Comparison of ENCODE assay signal across 10 mouse cellular contexts in the genomic region with DNA sequence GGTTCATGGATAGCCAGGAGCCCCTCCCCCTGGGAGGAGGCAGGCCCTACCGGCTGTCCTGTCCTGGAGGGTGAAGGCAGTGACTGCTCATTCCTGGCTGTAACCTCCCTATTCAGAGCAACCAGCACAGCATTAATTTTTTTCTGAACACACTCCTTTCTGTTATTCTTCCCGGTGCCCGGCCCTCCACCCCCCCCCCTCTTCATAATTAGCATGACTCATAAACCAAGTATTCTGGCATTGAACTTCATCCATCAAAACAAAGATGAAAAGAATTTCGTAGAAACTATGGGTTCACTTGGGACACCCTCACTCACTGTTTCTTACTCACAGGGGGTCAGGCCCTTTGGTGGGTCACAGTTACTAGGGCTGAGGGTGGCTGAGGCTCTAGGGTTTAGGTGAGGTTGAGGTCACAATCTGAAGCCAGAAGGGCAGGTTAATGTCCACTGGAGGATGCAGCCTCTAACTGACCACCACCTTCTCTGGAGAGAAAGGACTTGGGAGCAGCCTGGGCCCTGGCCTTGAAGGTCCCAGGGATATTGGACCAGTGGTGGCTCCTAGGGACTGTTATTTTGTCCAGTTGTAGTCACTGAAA. TPM values are rescaled to one million over a fixed set of nuclear protein-coding genes. Genes with fewer than 3 reads are reported as not detected.
DNase-seq lines count a peak whose midpoint lies in the region; ATAC-seq and TF ChIP-seq lines count a peak whose summit lies in the region.
"Had no signal": no experiment of that assay in that cellular context is flagged by ENCODE, and none has a peak within 500 bp of the region (broad histone marks: within the 10 kb centered on the region; RNA-seq: fewer than 3 reads in every experiment).

No protein-coding gene starts in this region.

- DNase-seq in heart, adult 11 months: peak; percentile 94
- DNase-seq in heart, postnatal 25 days (ENCODE audit: low spot score): no peak
- DNase-seq in kidney, postnatal 0 days (ENCODE audit: low spot score): no peak
- DNase-seq in kidney, postnatal 25 days: no peak
- peak; percentile 98 for DNase-seq in Muller cell, postnatal 12 days (ENCODE audit: inconsistent ontology term)
- DNase-seq in limb, embryonic 10.5 days (ENCODE audit: low spot score): no peak
- DNase-seq in forebrain, embryonic 14.5 days (ENCODE audit: low spot score): no peak
- no peak for DNase-seq in cerebellum, postnatal 4 days (ENCODE audit: low spot score in 2 of 2)
- DNase-seq: layer of hippocampus, postnatal 36 days had no signal

- H3K4me2 ChIP-seq in kidney, postnatal 0 days (ENCODE audit: low read length): peak overlapping the region; percentile 39; the same call in 1 of the 2 replicates
- no peak overlapping the region for H3K4me2 ChIP-seq in forebrain, embryonic 14.5 days (ENCODE audit: low read length)

- H3K27ac ChIP-seq in kidney, postnatal 0 days: peak overlapping the region; percentile 64
- H3K27ac ChIP-seq in limb, embryonic 10.5 days: 0 out of 2 replicates have a peak overlapping the region, but pooled peaks have one; percentile 19
- H3K27ac ChIP-seq in forebrain, embryonic 14.5 days (ENCODE audit: low read depth, low read length): no peak overlapping the region

- ATAC-seq in kidney, postnatal 0 days (replicated peaks; ENCODE audit: low FRiP score, low read depth): no peak
- ATAC-seq in forebrain, embryonic 14.5 days: no peak
- ATAC-seq: midbrain, embryonic 16.5 days had no signal

- TF ChIP-seq CTCF in kidney, postnatal 0 days (IDR thresholded peaks at IDR 0.05; ENCODE audit: low read depth): no peak

- H3K36me3 ChIP-seq in kidney, postnatal 0 days (ENCODE audit: insufficient read depth, low read length): no peaks in the 10 kb centered on the region
- H3K36me3 ChIP-seq in limb, embryonic 10.5 days: no peaks in the 10 kb centered on the region
- H3K36me3 ChIP-seq in forebrain, embryonic 14.5 days (ENCODE audit: control insufficient read depth, insufficient read depth, low read length): no peaks in the 10 kb centered on the region

- intact Hi-C loops in heart, postnatal 25 days (cut with DNase I): no loop called here

- no peaks in the 10 kb centered on the region for H3K9me3 ChIP-seq in kidney, postnatal 0 days (replicated peaks; ENCODE audit: low read length)
- no peaks in the 10 kb centered on the region for H3K9me3 ChIP-seq in limb, embryonic 10.5 days (replicated peaks)
- no peaks in the 10 kb centered on the region for H3K9me3 ChIP-seq in forebrain, embryonic 14.5 days (replicated peaks; ENCODE audit: control insufficient read depth, low read length)

- peaks cover 18% of the 10 kb centered on the region; the same call in 1 of the 2 replicates for H3K4me1 ChIP-seq in kidney, postnatal 0 days (replicated peaks; ENCODE audit: insufficient read depth, low read length)
- H3K4me1 ChIP-seq in limb, embryonic 10.5 days: peaks cover 75% of the 10 kb centered on the region
- peaks cover 20% of the 10 kb centered on the region for H3K4me1 ChIP-seq in forebrain, embryonic 14.5 days (ENCODE audit: control insufficient read depth, insufficient read depth, low read length)

- no peak overlapping the region for H3K4me3 ChIP-seq in kidney, postnatal 0 days (replicated peaks; ENCODE audit: low read depth, low read length)
- no peak overlapping the region for H3K4me3 ChIP-seq in limb, embryonic 10.5 days
- no peak overlapping the region for H3K4me3 ChIP-seq in forebrain, embryonic 14.5 days (ENCODE audit: low read depth, low read length)

- H3K27me3 ChIP-seq in kidney, postnatal 0 days (ENCODE audit: insufficient read depth, low read length): no peaks in the 10 kb centered on the region
- H3K27me3 ChIP-seq in limb, embryonic 10.5 days (ENCODE audit: low read depth, poor library complexity, severe bottlenecking): 0 out of 2 replicates have a peak, but pooled peaks cover 7% of the 10 kb centered on the region
- peaks cover 4% of the 10 kb centered on the region; the same call in 1 of the 2 replicates for H3K27me3 ChIP-seq in forebrain, embryonic 14.5 days (replicated peaks; ENCODE audit: control insufficient read depth, insufficient read depth, low read length)

- 30% methylated on average over 4 of the region's 4 CpGs for WGBS in kidney, postnatal 0 days
- WGBS in limb, embryonic 10.5 days: 64% methylated on average over 4 of the region's 4 CpGs
- 23% methylated on average over 4 of the region's 4 CpGs for WGBS in forebrain, embryonic 14.5 days

- H3K9ac ChIP-seq in kidney, postnatal 0 days (ENCODE audit: low read depth, low read length): peak overlapping the region; percentile 19; the same call in 1 of the 2 replicates
- no peak overlapping the region for H3K9ac ChIP-seq in forebrain, embryonic 14.5 days (ENCODE audit: low read length)

RNA-seq across cellular contexts. Expression of gene C1qtnf1, which starts 2.4 kb away (rescaled TPM):
- total RNA-seq in heart, postnatal 25 days (2021): 10 to 100 TPM; 17.7 to 31.0 TPM
- polyA plus RNA-seq in kidney, postnatal 0 days (2015; fragmentation: Nextera tagmentation; extraction: Ambion mirVana): 13.0 and 15.0 TPM in 2 replicates
- 1.9 and 3.1 TPM in 2 replicates for polyA plus RNA-seq in limb, embryonic 10.5 days (2016; fragmentation: Nextera tagmentation; extraction: Ambion mirVana)
- 2.3 and 3.0 TPM in 2 replicates for polyA plus RNA-seq in forebrain, embryonic 14.5 days (2014; fragmentation: Nextera tagmentation; extraction: Ambion mirVana)

RNA-seq across cellular contexts. Expression of gene Cant1, which starts 11.5 kb away (rescaled TPM):
- 10 to 100 TPM; 16.0 to 17.2 TPM for total RNA-seq in heart, postnatal 25 days (2021)
- 25.7 and 25.8 TPM in 2 replicates for polyA plus RNA-seq in kidney, postnatal 0 days (2015; fragmentation: Nextera tagmentation; extraction: Ambion mirVana)
- polyA plus RNA-seq in limb, embryonic 10.5 days (2016; fragmentation: Nextera tagmentation; extraction: Ambion mirVana): 24.1 and 25.9 TPM in 2 replicates
- polyA plus RNA-seq in forebrain, embryonic 14.5 days (2014; fragmentation: Nextera tagmentation; extraction: Ambion mirVana): 21.4 and 22.8 TPM in 2 replicates

RNA-seq across cellular contexts. Expression of gene Lgals3bp, which starts 28.5 kb away (rescaled TPM):
- total RNA-seq in heart, postnatal 25 days (2021): 10 to 100 TPM; 19.2 to 24.0 TPM
- 68.8 and 80.3 TPM in 2 replicates for polyA plus RNA-seq in kidney, postnatal 0 days (2015; fragmentation: Nextera tagmentation; extraction: Ambion mirVana)
- 2.7 and 3.4 TPM in 2 replicates for polyA plus RNA-seq in limb, embryonic 10.5 days (2016; fragmentation: Nextera tagmentation; extraction: Ambion mirVana)
- 3.0 TPM in 2 replicates for polyA plus RNA-seq in forebrain, embryonic 14.5 days (2014; fragmentation: Nextera tagmentation; extraction: Ambion mirVana)

RNA-seq across cellular contexts. Expression of gene Engase, which starts 46.2 kb away (rescaled TPM):
- 1 to 10 TPM; 5.7 to 6.3 TPM for total RNA-seq in heart, postnatal 25 days (2021)
- polyA plus RNA-seq in kidney, postnatal 0 days (2015; fragmentation: Nextera tagmentation; extraction: Ambion mirVana): 5.3 and 5.8 TPM in 2 replicates
- 7.1 and 8.8 TPM in 2 replicates for polyA plus RNA-seq in limb, embryonic 10.5 days (2016; fragmentation: Nextera tagmentation; extraction: Ambion mirVana)
- polyA plus RNA-seq in forebrain, embryonic 14.5 days (2014; fragmentation: Nextera tagmentation; extraction: Ambion mirVana): 3.9 and 4.9 TPM in 2 replicates

Comparison
In these comparisons a context has a peak if more than half of its experiments do, and no peak if none do; other contexts are left out.
1. DNase-seq: peak in heart, adult 11 months (single experiment) and Muller cell, postnatal 12 days (single experiment); none in heart, postnatal 25 days (single experiment), kidney, postnatal 0 days (single experiment), kidney, postnatal 25 days (0 of 2), limb, embryonic 10.5 days (single experiment), forebrain, embryonic 14.5 days (single experiment) and cerebellum, postnatal 4 days (0 of 2).
2. RNA of gene Lgals3bp, which starts 28.5 kb away (polyA plus RNA-seq): 68.8 to 80.3 TPM in kidney, postnatal 0 days; 2.7 to 3.4 TPM in limb, embryonic 10.5 days and 3.0 TPM in forebrain, embryonic 14.5 days; every median in the first group is over 10 times any median in the second.